Mouse (Mus musculus) layer of hippocampus, adult 9-11 months (tissue): ENCODE results near the gene Fggy.

Experiments used
- DNase-seq: peaks from one replicate; pipeline ENCODE4 v3.0.0; 2022

Gene Fggy

DNA sequence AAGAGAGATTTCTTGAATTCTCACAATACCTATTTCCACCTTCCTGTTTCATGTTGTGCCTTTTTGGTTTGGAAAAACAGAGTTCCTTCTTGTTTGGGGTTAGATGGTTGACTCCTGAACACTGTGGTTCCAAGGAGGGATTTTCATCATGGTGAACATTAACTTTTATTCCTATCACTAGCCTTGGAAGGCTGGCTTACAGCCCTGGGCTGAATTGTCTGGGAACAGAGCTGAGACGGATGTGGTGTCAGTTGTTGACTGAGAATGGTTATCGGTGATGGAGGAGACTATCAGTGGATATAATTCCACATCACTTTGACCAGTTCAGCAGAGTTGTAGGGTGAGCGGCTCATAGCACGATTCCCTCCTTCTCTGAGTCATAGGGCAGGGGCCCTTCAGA, 178.7 kb downstream of the Fggy start:
- DNase-seq, result no peak

DNA sequence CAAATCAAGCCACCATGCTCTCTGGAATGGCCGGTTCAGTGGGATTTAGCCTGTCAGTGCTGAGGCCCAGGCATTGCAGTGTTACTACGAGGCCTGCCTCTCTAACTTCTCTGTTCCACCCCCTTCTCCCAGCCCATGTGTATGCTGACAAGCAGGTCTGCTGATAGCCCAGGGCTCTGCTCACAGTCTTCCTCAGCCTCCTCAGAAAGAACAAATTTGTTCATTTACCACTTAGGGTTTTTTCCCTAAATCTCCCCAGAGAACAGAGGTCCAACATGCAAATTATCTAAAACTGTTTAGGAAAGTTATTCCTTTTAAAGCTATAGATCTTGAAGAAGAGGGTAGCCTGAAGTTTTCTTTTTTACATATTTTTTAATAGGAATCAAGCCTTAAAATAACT, 179.4 kb downstream of the Fggy start:
- no peak for DNase-seq

DNA sequence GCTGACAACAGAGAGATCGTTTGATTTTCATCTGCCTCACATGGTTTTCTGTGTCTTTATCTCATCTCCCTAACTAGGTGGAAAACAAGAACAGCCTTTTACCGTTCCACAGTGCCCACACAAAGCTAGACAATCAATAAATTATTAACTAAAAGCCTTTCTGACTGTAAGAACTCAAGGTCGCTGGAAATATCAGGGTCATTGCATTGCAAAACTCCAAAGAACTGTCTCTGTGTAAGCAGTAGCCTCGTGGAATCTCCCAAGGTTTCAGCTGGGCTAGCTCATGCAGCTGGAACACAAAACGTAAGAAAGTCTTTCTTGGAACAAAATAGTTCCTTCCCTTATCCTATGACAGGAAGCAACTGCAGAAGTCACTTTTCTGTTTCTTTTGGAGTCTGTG, 180.9 kb downstream of the Fggy start:
- no peak for DNase-seq

DNA sequence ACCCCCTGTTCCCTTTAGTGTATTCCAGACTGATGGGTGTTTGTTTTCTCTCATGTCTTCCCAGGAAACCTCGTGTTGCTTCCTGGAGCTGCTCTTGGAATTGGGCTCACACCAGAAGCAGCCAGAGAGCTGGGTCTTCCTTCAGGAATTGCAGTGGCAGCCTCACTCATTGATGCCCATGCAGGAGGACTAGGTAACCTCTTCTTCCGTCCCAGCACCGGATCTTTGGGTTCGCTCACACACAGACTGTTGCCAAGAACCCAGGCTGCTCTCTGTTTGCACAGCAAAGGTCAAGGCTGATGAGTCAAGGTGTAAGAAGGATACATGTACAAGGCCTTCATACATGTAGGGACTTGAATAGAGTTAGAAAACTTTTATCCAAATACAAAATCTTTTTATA, 181.4 kb downstream of the Fggy start:
- no peak for DNase-seq

DNA sequence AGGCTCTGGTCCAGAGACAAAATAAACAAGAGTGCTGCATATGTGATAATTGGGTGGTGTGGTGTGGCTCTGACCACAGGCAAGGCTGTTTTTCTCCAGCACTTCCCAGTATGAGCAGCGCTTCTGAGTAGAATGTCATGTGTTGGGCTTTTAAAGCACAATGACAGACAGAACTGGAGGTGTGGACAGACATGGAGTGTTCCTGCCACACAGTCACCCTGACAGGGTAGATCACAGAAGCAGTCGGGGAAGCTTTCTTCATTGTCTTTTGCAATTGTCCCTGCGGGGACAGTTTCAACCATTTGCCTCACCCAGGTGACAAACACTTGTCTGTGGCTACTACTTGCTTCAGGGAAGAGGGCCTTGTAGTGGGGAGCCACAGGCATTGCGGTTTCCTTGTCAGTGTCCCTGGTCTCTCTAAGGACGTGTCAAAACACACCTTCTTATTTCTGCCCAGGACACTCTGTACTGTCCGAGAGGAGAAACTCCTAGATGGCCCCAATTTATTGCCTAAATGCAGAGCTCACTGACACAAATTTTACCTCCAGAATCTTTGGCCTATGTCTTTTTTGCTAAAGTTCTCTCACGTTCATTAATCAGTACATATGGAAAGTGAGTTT, 183.9 kb downstream of the Fggy start:
- DNase-seq, result no peak

DNA sequence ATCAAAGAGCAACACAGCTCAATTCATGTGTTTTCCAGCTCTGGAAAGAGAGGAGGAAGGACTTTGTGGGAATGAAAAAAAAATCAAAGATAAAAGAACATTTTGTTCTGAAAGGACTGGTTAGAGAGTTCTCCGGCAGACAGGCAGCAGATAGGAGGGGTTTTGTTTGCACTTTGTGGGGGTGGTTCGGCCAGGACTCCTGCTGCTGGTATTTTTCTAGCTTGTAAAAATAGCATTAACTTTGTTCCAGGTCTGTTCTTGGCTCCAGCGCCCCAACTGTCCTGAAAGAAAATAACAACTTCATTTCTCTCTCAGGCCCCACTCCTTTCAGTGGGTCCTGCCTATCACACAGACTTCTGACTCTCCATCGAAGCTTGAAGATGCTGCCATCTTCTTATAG, 185.7 kb downstream of the Fggy start:
- peak; percentile 73 for DNase-seq

DNA sequence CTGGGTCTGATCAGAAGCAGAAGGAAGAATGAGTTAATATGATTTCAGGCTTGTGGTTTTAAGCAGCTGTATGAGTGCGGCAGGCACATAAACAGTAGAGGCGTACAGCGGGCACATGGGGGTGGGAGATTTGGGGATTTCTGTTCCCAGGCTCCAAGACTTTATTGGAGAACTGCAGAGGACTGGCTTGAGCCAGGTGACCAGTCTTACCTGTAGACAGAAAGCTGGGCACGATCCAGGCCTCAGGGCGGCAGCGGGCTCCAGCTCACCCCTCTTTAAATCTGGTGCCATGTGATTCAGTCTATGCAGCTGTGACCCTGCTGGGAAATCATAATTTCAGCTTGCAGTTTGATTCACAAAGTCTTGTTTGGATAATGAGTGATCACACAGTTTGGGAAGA, 189.6 kb downstream of the Fggy start:
- DNase-seq, result no peak

DNA sequence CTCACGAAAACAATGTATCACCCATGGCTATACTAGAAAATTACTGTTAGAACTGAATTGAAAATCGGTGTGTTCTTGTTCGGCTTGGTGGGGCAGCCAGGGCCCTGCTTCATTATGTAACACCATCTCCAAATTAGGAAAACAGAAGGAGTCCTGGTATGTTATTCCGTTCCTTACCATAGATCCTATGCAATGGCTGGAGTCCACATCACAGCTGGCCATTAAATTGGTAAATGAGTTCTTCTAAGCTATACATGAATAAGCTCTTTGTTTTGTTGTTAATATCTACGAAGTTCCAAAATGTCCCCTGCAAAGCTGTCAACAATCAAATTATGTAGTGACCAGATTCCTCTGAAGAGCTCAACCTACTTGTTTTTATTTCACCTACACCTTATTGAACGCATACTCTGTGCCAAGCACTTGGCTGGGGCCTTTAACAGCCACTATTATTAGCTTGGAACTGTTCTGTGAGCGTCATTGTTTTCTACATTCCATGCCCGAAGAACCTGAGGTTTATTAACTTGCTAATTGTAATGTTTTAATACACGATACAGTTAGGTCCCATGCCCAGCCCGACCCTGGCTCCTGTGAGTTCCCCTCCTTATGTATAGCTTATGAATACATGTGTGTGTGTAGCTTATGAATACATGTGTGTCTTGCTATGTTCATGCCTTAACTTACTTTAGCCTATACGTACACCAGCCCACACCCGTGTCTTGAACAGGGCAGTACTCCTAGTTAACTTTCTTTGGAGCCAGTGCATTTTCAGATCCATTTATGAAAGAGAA, 190.3 kb downstream of the Fggy start:
- no peak for DNase-seq

DNA sequence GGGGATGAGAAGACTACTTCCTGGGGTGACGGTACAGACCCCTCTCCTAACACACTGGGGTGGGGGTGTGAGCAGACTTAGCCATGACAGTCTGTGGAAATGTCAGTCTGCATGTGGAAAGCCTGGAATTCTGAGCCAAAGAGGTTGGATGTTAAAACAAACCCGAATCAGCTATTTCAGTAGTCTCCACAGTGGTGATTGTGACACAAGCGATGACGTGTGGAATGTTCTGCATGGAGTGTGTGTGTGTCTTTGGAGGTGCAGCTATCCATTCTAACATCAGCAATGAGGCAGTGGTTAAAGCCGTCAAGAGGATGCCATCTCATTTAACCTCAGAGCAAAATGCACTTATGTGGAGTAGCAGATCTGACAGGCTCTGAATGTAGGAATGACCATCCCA, 192.9 kb downstream of the Fggy start:
- no peak for DNase-seq

DNA sequence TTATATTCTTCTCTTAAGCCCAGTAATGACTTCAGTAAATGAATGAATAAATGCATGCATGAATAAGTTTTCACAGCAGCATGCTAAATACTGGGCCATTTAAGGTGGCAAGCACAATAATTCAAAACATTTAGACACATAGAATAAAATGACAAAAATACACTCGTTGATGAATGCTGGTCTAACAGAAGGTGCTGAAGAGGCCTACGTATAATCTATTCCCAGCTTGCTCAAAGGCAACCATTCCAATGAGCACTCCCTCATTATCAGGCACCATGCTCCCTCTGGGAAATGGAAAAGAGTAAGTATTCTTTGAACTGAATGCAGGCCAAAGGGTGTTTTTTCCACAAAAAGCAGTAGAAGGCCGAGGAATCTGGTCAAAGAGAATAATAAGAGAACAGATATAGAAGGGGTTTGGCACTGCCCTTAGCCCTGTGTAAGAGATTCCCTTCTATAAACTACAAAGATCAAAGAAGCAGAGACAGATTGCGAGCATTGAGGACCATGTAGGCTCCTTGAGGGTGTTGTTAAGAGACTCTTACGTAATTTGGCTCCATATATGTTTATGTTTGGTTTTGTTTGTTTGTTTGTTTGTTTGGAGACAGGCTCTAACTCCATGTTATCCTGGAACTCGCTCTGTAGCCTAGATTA, 195.4 kb downstream of the Fggy start:
- no peak for DNase-seq

DNA sequence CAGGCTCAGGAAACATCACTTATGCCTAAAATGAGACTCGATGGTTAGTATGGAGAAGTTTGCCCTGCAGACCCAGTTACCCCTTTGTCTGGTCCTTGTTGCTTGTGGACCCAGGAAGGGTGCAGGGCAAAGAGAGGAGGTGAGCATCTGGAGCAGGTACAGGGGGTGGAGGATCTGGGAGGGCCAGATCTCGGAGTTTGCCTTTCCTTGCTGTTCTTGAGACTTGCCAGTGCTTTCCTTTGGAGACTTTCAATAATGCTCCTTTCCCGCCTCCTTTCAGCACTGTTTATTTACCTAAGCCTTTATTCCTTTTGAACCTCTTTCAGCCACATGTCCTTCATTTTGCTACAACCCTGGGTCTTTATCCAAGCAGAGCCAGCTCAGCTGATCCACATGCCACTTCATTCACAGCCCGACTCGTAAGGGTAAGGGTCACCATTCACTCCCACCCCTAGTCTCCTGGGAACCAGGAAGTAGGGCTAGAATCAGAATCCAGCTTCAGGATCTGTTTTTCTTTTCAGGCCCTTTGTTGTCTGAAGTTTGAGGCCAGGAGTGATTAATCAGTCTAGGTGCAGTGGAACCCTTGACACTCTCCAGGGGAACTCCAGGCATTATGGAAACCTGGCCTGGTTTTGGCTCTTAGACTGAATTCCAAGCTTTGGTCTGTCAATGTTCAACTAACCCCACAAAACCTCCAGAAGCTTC, 201.9 kb downstream of the Fggy start:
- no peak for DNase-seq

DNA sequence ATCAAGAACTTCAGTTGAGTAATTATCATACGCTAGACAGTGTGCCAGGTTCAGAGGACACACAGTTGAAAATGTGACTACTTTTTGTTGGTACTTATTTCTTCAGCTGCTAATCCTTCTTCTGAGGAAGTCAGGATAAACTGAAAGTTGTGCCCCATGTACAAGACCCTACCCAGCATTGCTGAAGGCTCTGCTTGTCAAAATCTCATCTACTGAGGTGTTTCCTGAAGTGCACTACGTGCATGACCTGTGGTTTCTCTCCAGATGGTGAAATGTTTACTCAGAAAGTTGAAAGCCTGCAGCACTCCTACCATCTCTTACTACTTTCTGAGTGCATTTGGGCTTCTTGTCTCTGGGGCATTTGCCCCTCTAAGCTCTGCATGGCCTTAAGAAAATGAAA, 208.1 kb downstream of the Fggy start:
- DNase-seq, result no peak

DNA sequence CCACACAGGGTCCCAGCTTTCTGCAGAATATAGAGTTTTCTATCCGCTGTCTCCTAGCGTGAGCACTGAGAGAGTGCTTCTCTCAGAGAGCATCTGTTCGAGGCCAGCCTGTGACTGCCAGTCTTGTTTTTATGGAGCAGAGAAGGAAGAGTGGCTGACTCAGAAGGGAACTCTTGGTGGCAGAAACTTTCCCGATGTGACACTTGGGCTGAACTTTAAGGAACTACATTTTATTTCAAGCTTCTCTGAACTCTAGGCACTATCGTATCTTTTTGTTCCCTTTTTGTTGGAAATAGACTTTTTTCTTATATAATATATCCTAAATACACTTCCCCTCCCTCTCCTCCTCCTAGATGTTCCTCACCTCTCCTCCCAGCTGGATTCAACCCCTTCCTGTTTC, 213.2 kb downstream of the Fggy start:
- no peak for DNase-seq

DNA sequence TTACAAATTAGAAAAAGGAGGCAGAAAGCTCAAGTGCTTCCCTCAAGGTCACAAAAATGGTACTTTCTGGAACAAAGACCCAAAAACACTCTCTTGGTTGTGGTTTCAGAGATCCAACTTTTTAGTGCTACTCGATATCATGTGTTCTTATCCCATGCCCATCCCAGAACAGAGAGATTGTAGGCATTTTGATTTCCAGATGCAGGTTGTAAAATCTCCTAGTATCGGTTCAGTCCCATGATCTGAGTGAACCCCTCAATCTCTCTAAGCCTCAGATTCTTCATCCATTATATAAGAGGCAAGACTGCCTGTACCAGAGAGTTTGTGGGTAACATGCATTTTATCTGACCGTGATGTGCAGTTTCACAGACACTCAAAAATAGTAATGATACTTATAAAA, 214.2 kb downstream of the Fggy start:
- no peak for DNase-seq

DNA sequence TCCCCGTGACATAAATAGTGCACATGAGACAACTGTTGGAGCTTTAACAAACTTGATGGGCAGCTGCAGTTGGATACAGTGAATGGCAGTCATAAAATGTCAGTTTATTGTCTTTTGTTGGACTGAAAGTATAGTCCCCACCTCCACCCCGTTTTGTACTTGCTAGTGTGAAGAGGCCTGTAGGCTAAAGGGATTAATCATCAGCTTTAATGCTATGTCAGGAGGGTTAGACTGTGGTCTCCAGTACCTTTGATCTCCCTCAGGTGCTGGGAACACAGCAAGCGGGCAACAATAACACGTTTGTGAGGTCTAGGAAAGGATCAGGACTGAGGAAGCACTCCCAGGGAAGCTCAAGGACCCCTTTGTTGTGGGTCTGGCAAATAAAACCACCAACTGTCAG, 214.6 kb downstream of the Fggy start:
- DNase-seq, result no peak

DNA sequence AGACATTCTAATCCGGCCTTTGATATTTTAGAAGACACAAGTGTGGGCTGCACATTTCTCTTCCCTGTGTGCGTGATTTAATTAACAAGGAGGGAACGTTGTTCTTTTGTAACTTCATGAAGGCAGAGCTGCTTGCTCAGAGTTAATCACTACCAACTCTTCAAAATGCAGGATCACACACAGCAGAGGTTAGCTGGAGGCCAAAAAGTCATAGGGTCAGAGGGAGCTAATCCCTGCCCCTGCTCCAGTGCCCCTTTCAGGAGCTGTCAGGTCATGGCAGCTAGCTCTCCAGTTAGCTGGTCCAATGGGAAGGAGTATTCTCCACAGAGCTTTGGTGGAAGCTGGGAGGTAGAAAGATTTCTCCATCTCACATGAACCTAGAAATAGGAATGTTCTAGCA, 215.4 kb downstream of the Fggy start:
- DNase-seq, result no peak

DNA sequence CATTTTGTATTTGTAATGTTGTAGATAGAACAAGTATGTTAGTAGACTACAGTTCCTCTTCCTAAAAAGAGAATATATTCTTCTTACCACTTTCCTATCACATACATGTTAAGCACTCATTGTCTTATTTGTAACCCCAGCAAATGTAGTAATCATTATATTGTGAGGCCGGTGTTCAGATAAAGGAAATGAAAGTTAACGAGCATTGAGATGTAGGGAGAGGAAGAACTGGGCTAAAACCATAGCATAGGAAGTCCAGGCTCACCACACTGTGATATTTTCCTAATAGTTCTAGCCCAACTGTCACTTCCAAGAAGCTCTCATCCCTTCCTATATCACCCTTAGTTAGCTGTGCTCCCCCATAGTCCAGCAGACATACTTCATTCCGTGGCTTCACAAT, 218.3 kb downstream of the Fggy start:
- no peak for DNase-seq

DNA sequence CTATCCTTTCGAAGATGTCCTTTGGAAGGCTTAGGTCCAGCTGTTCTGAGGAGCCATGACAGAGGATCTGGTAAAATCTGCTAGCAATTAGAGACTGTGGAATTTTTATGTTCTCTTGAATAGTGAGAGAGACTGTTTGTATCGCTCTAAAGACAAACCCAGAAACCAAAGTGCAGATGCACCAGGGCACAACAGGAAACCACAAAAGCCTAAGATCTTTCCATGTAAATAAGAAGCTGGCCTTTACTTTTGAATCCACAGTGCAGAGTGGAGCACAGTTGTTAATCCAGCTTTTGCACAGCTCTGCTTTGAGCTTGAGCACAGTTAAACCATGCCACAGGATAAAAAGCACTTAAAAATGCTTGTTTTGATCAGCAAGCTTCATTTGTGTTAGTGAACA, 220.5 kb downstream of the Fggy start:
- no peak for DNase-seq

DNA sequence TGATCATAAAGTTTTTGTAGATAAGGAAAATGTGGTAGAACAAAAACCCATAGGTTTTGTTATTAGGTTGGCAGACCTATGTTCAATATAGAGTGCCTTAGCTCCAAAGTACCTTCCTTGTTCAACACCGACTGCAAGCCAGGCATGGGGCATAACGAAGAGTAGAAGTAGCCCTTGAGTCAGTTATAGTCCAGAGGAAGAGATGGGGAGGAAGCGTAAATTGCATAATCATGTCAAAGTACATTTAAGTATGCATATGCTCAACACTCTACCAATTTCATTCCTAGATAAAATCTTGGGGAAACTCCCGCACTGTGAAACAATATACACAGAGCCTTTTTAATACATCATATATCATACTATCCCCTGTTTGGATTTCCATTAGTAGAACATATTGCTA, 221.2 kb downstream of the Fggy start:
- no peak for DNase-seq

DNA sequence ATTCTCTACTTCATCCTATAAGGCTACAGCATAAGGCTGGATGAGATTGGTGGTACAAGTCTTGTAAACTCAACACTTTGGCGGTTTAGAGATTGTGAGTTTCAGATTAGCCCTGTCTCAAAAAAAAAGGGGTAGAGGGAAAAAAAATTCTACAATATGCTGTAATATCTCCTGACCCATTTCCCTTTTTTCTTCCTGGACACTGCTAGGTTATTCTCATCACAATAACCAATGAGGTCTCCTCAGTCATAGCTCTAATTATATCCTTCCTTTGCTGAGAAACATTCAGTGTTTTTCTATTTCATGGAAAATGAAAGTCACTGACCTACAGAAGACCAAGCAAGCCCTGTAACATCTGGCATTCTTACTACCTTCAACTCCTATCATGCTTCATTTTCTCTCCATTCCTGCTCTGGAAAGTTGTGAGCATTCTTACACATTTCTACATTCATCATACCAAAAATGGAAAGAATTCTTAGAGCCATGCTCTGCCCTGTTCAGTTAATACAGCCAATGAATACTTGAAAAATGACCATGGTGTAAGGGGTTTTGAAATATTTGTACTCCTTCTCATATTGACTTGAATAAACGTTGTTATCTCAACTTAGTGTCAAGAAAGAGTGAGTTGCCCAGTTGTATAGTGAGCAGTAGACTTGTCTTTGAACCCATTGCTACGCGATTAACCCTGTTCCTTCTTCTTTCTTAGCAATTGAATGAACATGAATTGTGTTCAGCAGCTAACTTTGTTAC, 227.0 kb downstream of the Fggy start:
- DNase-seq, result no peak

DNA sequence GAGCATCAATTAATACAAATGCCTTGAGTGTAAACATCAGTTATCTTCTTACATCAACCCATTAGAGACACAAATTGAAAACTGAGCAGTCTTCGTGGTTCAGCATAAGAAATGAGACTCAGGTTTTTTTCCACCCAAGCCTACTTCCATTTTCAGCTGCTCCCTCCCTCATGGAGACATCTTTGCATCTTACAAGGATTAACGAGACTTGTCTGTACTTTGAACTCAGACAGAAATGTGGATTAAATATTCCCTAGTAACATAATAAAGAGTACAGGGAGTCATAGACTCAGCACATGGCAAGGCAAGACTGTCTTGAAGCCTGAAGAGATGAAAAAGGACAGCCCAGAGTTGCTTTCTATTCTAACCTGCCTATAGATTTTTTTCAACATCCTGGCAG, 230.3 kb downstream of the Fggy start:
- DNase-seq, result no peak

DNA sequence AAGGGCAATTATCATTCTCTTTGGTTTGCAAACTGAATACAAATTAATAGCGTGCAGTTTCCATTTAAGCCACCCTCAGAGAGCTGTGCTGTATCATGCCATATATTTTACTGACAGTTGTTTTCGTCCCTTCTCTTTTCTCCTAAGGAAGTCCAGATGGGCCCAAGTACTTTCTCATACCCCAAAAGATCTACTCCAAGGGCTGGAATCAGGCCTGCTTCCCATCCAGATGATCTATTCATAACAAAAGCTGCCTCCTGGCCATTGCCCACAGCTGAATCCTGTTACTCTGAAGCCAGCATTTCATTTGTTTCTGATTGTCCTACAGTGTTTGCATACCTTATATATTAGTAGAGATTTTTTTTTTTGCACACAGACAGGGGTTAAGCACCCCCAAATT, 231.6 kb downstream of the Fggy start:
- DNase-seq, result no peak

DNA sequence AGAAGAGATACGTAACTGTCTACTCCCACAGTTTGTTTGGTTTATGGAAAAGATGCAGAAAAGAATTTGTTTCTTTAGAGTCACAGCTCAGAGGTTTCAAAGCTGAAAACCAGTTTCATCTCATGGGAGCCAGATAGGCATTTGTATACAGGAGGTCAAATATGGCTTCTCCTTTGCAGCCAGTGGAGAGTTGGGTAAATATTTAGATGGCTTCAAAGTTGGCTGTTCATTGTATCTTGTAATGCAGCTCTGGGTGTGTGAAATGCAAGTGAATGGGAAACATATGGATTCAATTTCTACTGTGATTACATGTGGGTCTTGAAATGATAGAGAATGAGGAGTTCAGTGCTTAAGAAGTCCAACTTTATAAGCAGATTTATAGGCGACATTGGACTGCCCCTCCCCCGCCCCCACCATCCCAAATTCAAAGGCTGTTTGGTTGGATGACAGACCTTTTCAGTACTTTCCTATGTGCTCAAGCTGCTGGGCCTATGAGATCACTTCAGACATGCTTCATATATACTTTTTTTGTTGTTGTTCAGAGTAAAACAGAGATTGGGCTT, 234.7 kb downstream of the Fggy start:
- DNase-seq, result no peak
